Mouse (Mus musculus): ENCODE data around the gene Socs2. TPM values are rescaled to one million over a fixed set of nuclear protein-coding genes. Genes with fewer than 3 reads are reported as not detected.

Socs2 gene
- total and polyA plus RNA-seq, 2 experiments from 2014 or later: 103 to 137 TPM

DNA sequence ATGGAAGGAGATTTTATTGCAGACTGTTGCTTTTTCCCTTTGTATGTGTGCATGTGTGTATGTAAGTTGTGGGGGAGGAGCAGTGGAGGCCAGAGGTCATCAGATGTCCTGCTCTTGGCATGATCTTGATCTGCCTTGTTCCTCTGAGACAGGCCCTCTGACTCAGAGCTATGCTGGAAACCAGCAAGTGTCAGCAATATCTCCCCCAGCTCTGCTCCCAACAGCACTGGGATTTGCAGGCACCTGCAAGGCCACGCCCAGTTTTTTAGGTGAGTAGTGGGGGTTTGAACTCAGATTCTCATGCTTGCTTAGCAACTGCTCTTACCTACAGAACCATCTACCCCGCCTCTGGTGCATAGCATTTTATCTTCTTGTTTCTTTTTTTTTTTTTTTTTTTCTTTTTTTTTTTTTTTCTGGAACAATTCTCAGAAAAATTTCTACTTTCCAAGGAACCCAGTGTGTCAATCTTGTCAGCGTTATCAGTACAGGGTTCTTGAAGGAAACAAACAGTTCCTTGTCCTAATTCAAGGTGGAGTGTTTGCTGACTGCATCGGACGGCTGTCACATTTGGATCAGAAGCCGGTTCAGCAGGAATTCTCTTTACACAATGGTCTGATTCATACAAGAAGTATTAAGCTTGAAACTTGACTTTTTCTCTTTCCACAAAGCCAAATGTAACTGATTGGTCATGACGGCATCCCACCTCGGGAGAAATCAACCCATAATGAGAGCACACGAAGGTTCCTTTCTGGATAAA lies 41.2 kb upstream of the Socs2 start:
- no peak overlapping the region for H3K27ac ChIP-seq (ENCODE audit: low read depth)
- TF ChIP-seq CTCF (IDR thresholded peaks at IDR 0.05; ENCODE audit: low read depth) (no peak), EP300 (IDR thresholded peaks at IDR 0.05; ENCODE audit: low read depth) (no peak)
- ATAC-seq (ENCODE audit: insufficient read depth, low read depth): no peak

GRCm38 (mm10) chr10:95457367-95458049 lies 40.5 kb upstream of the Socs2 start:
- no peak overlapping the region for H3K9ac ChIP-seq (replicated peaks; ENCODE audit: low read depth, low read length)
- H3K27me3 ChIP-seq (ENCODE audit: control insufficient read depth, insufficient read depth, low read length): no peaks in the 10 kb centered on the region
- no peaks in the 10 kb centered on the region for H3K36me3 ChIP-seq (replicated peaks; ENCODE audit: control insufficient read depth, insufficient read depth, low read length)
- no peak overlapping the region for H3K27ac ChIP-seq (ENCODE audit: low read depth)
- no peaks in the 10 kb centered on the region for H3K4me1 ChIP-seq (ENCODE audit: control insufficient read depth, insufficient read depth)
- no peaks in the 10 kb centered on the region for H3K9me3 ChIP-seq (replicated peaks; ENCODE audit: control insufficient read depth, low read length)
- DNase-seq (ENCODE audit: low spot score) (no peak), ATAC-seq (ENCODE audit: insufficient read depth, low read depth) (no peak)
- no peak overlapping the region for H3K4me2 ChIP-seq (ENCODE audit: low read depth, low read length)
- no peak overlapping the region for H3K4me3 ChIP-seq (ENCODE audit: low read depth, low read length)
- TF ChIP-seq CTCF (IDR thresholded peaks at IDR 0.05; ENCODE audit: low read depth) (no peak), EP300 (IDR thresholded peaks at IDR 0.05; ENCODE audit: low read depth) (no peak)
- 61% methylated on average over 8 of the region's 8 CpGs for WGBS

More for the DNA sequence above, 41.2 kb upstream of the Socs2 start:
- no peak for DNase-seq (ENCODE audit: low spot score)
- no peaks in the 10 kb centered on the region for H3K27me3 ChIP-seq (ENCODE audit: control insufficient read depth, insufficient read depth, low read length)
- H3K4me2 ChIP-seq (ENCODE audit: low read depth, low read length): no peak overlapping the region
- H3K9ac ChIP-seq (replicated peaks; ENCODE audit: low read depth, low read length): no peak overlapping the region
- H3K4me1 ChIP-seq (ENCODE audit: control insufficient read depth, insufficient read depth): no peaks in the 10 kb centered on the region
- no peak overlapping the region for H3K4me3 ChIP-seq (ENCODE audit: low read depth, low read length)
- no peaks in the 10 kb centered on the region for H3K9me3 ChIP-seq (replicated peaks; ENCODE audit: control insufficient read depth, low read length)
- 82% methylated on average over 9 of the region's 9 CpGs for WGBS
- no peaks in the 10 kb centered on the region for H3K36me3 ChIP-seq (replicated peaks; ENCODE audit: control insufficient read depth, insufficient read depth, low read length)

GRCm38 (mm10) chr10:95456103-95456502 lies 39.1 kb upstream of the Socs2 start:
- H3K9ac ChIP-seq (replicated peaks; ENCODE audit: low read depth, low read length): no peak overlapping the region
- H3K36me3 ChIP-seq (replicated peaks; ENCODE audit: control insufficient read depth, insufficient read depth, low read length): no peaks in the 10 kb centered on the region
- H3K4me3 ChIP-seq (ENCODE audit: low read depth, low read length): no peak overlapping the region
- H3K27me3 ChIP-seq (ENCODE audit: control insufficient read depth, insufficient read depth, low read length): no peaks in the 10 kb centered on the region
- H3K4me2 ChIP-seq (ENCODE audit: low read depth, low read length): no peak overlapping the region
- no peak overlapping the region for H3K27ac ChIP-seq (ENCODE audit: low read depth)
- H3K9me3 ChIP-seq (replicated peaks; ENCODE audit: control insufficient read depth, low read length): no peaks in the 10 kb centered on the region
- WGBS: 64% methylated on average over 2 of the region's 2 CpGs
- no peaks in the 10 kb centered on the region for H3K4me1 ChIP-seq (ENCODE audit: control insufficient read depth, insufficient read depth)
- ATAC-seq (ENCODE audit: insufficient read depth, low read depth) (no peak), DNase-seq (ENCODE audit: low spot score) (no peak)
- TF ChIP-seq CTCF (IDR thresholded peaks at IDR 0.05; ENCODE audit: low read depth): no peak
- TF ChIP-seq EP300 (IDR thresholded peaks at IDR 0.05; ENCODE audit: low read depth): no peak

- Histone ChIP-seq H3K27ac (ENCODE audit: low read depth) (no peak overlapping the region), H3K4me3 (ENCODE audit: low read depth, low read length) (no peak overlapping the region), H3K9me3 (replicated peaks; ENCODE audit: control insufficient read depth, low read length) (no peaks in the 10 kb centered on the region), H3K4me2 (ENCODE audit: low read depth, low read length) (no peak overlapping the region), H3K27me3 (ENCODE audit: control insufficient read depth, insufficient read depth, low read length) (no peaks in the 10 kb centered on the region), H3K9ac (replicated peaks; ENCODE audit: low read depth, low read length) (no peak overlapping the region), H3K4me1 (ENCODE audit: control insufficient read depth, insufficient read depth) (no peaks in the 10 kb centered on the region), H3K36me3 (replicated peaks; ENCODE audit: control insufficient read depth, insufficient read depth, low read length) (no peaks in the 10 kb centered on the region)
- ATAC-seq (ENCODE audit: insufficient read depth, low read depth): no peak
- WGBS: 80% methylated on average over 5 of the region's 5 CpGs
- no peak for DNase-seq (ENCODE audit: low spot score)
- TF ChIP-seq EP300 (IDR thresholded peaks at IDR 0.05; ENCODE audit: low read depth): no peak
- no peak for TF ChIP-seq CTCF (IDR thresholded peaks at IDR 0.05; ENCODE audit: low read depth)
These were observed 36.3 kb upstream of the Socs2 start for GRCm38 (mm10) chr10:95453282-95453681.

DNA sequence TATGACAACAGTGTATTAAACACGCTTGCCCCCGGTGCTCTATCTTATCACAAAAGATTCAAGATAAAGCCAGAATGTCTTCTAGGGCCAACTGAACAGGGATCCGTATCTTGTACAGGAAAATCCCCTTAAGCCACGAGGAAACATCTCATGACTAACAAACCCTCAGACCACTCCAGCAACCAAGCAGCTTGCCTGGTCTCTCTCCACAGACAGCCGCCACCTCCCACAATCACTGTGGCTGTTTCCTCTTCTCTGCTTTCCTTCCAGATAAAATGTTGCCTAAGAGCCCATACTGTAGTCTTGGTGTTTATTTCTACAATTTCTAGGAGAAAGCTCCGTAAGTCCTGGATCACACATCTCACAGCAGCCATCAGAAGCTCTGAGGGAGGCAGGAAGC lies 32.1 kb upstream of the Socs2 start:
- 29% methylated on average over 6 of the region's 6 CpGs for WGBS
- H3K9ac ChIP-seq (replicated peaks; ENCODE audit: low read depth, low read length): no peak overlapping the region
- ATAC-seq (ENCODE audit: insufficient read depth, low read depth) (no peak), DNase-seq (ENCODE audit: low spot score) (no peak)
- no peaks in the 10 kb centered on the region for H3K4me1 ChIP-seq (ENCODE audit: control insufficient read depth, insufficient read depth)
- H3K4me2 ChIP-seq (ENCODE audit: low read depth, low read length): no peak overlapping the region
- no peak overlapping the region for H3K4me3 ChIP-seq (ENCODE audit: low read depth, low read length)
- TF ChIP-seq CTCF (IDR thresholded peaks at IDR 0.05; ENCODE audit: low read depth) (no peak), EP300 (IDR thresholded peaks at IDR 0.05; ENCODE audit: low read depth) (no peak)
- H3K9me3 ChIP-seq (replicated peaks; ENCODE audit: control insufficient read depth, low read length): no peaks in the 10 kb centered on the region
- no peaks in the 10 kb centered on the region for H3K36me3 ChIP-seq (replicated peaks; ENCODE audit: control insufficient read depth, insufficient read depth, low read length)
- H3K27ac ChIP-seq (ENCODE audit: low read depth): no peak overlapping the region
- H3K27me3 ChIP-seq (ENCODE audit: control insufficient read depth, insufficient read depth, low read length): no peaks in the 10 kb centered on the region
